Mouse (Mus musculus) midbrain, embryonic 16.5 days (tissue): ENCODE data around the gene Atf3. TPM values are rescaled to one million over a fixed set of nuclear protein-coding genes. Genes with fewer than 3 reads are reported as not detected.

Experiments used
- ATAC-seq: fragments of 200-750 bp; cut with Nextera tagmentation; 2 replicates; pipeline ENCODE4 v1.8.0; 2017; ENCODE audit warnings: moderate TSS enrichment
- H3K27ac ChIP-seq: fragments of 300-500 bp; sonication (generic); 2 replicates; pipeline ENCODE4 v1.5.1; 2014; ENCODE audit warnings: mild to moderate bottlenecking, low read length, mixed read lengths
- H3K27me3 ChIP-seq: fragments of 300-500 bp; sonication (generic); 2 replicates; pipeline ENCODE4 v1.6.1; 2014; ENCODE audit warnings: low read depth, low read length, mixed read lengths; ENCODE audit not compliant: control insufficient read depth, insufficient read depth
- H3K36me3 ChIP-seq: fragments of 300-500 bp; sonication (generic); 2 replicates; pipeline ENCODE4 v1.6.1; 2014; ENCODE audit warnings: mild to moderate bottlenecking, low read length, moderate library complexity, mixed read lengths; ENCODE audit not compliant: control insufficient read depth, insufficient read depth
- H3K4me1 ChIP-seq: fragments of 300-500 bp; sonication (generic); 2 replicates; pipeline ENCODE4 v1.6.1; 2014; ENCODE audit warnings: mild to moderate bottlenecking, low read length, mixed read lengths; ENCODE audit not compliant: control insufficient read depth, insufficient read depth
- H3K4me2 ChIP-seq: fragments of 300-500 bp; sonication (generic); 2 replicates; pipeline ENCODE4 v1.6.1; 2014; ENCODE audit warnings: mild to moderate bottlenecking, low read length, mixed read lengths
- H3K4me3 ChIP-seq: fragments of 300-500 bp; sonication (generic); 2 replicates; pipeline ENCODE4 v1.5.1; 2014; ENCODE audit warnings: low read depth, mild to moderate bottlenecking, low read length, moderate library complexity, mixed read lengths
- H3K9ac ChIP-seq: fragments of 300-500 bp; sonication (generic); 2 replicates; pipeline ENCODE4 v1.6.1; 2014; ENCODE audit warnings: low read depth, low read length, mixed read lengths
- H3K9me3 ChIP-seq: fragments of 300-500 bp; sonication (generic); replicated peaks from 2 replicates; pipeline ENCODE4 v1.6.1; 2014; ENCODE audit warnings: mild to moderate bottlenecking, low read length, mixed read lengths; ENCODE audit not compliant: control insufficient read depth, poor library complexity, severe bottlenecking
- WGBS: fragments of 180-500 bp; shearing (Covaris S2); extraction: QIAGEN DNeasy Blood & Tissue Kit; methylation state at CpG from one replicate; pipeline ENCODE4 v1.1.7; 2014; 5-methylcytosine and 5-hydroxymethylcytosine counted together
- polyA plus RNA-seq: library from polyadenylated mRNA; unstranded; fragments of >200 nt; fragmentation: Nextera tagmentation; extraction: Ambion mirVana; gene quantifications from 2 replicates; pipeline ENCODE4 v1.2.1, GENCODE M21; 2015

Atf3 gene
- 1.2 and 1.6 TPM in 2 replicates for polyA plus RNA-seq

DNA sequence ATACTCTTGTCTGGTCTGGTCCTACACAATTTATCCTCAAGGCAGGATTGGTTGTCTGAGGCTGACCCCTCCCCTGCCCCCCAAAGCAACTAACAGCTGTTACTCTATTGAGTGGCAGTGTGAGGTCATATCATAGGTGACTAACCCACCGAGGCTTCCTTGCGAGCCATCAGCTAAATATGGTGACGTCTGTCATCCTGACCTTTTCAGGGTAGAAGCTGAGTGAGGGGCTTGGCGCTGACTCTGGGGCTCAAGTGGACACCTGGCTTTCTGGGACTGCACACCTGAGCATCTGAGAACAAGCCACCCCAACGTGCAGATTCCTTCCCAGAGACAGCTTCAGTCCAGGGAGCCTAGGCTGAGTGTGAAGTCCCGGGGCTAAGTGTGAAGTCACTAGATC is at the start of gene Atf3:
TSS of gene Atf3 (minus strand) at position 101 of the 400 bp plus-strand sequence.
- no peaks in the 10 kb centered on the region for H3K27me3 ChIP-seq
- no peak within 1 kb of the TSS for H3K9ac ChIP-seq
- no peak within 1 kb of the TSS for H3K4me3 ChIP-seq
- H3K4me1 ChIP-seq: no peaks in the 10 kb centered on the region
- WGBS: 84% methylated on average over 6 of the region's 6 CpGs
- H3K36me3 ChIP-seq: no peaks in the 10 kb centered on the region
- H3K4me2 ChIP-seq: no peak within 1 kb of the TSS
- ATAC-seq: no peak
- no peaks in the 10 kb centered on the region for H3K9me3 ChIP-seq
- no peak within 1 kb of the TSS for H3K27ac ChIP-seq

DNA sequence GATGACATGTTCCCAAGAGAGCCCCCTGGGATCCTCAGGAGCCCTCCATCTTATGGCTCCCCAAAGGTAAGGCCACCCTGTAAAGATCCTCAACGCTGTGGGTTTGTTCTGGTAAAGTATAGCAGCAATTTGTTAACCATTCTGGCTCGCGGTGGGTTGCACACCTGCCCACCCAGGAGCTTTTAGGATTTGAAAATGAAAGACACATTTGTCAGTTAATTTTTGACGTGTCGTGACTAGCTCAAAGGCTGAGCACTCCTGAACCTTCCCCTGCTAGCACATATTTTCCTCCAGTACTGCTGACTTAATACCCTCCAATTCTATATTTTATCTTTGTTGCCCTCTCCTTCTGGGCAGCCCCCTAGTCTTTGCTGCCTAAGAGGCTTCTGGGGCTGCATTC is 49.3 kb upstream of the Atf3 start:
- no peaks in the 10 kb centered on the region for H3K9me3 ChIP-seq
- no peak overlapping the region for H3K4me2 ChIP-seq
- H3K9ac ChIP-seq: no peak overlapping the region
- H3K27ac ChIP-seq: no peak overlapping the region
- ATAC-seq: no peak
- no peak overlapping the region for H3K4me3 ChIP-seq
- H3K27me3 ChIP-seq: no peaks in the 10 kb centered on the region
- H3K4me1 ChIP-seq: no peaks in the 10 kb centered on the region
- no peaks in the 10 kb centered on the region for H3K36me3 ChIP-seq
- WGBS: 95% methylated on average over 5 of the region's 5 CpGs

DNA sequence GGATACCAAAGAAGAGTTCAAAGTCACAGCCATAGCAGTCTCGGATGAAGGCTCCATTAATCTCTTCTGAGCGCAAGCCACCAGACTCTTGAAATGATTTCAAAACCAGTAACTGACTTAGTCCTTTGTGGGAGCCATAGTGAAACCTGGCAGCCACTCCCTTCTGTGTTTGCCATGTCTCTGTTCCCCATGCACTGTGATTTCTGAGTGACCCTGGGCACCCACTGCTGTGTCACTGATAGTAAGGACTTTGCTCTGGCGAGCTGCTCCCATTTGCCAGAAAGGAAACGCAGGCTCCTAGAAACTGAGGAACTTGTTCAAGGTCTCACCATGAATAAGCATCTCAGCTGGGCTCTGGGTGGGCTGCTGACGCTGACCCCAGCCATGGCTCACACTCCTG is 45.6 kb upstream of the Atf3 start:
- no peak overlapping the region for H3K4me3 ChIP-seq
- H3K4me2 ChIP-seq: no peak overlapping the region
- no peak overlapping the region for H3K27ac ChIP-seq
- WGBS: 84% methylated on average over 5 of the region's 5 CpGs
- H3K36me3 ChIP-seq: no peaks in the 10 kb centered on the region
- H3K9ac ChIP-seq: no peak overlapping the region
- no peaks in the 10 kb centered on the region for H3K27me3 ChIP-seq
- ATAC-seq: no peak
- H3K9me3 ChIP-seq: no peaks in the 10 kb centered on the region
- H3K4me1 ChIP-seq: no peaks in the 10 kb centered on the region

DNA sequence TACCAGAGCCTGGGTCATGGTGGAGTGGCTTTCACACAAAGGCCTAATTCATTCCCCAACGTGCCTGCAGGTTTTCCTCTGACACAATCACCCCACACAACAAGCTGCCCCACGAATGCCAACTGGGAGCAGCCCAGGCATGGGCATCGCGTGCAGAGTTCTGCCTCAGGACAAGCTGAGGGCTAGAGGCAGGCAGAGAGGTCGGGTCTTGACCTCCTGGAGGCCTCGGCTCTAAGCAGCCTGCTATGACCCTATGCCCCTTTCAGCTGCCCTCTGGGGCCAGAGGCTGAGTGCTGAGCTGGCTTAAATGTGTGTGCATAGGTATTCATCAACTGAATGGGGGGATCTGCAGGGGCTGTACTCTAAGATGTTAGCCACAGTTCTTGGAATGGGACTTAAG is 44.0 kb upstream of the Atf3 start:
- H3K4me1 ChIP-seq: no peaks in the 10 kb centered on the region
- H3K9ac ChIP-seq: no peak overlapping the region
- H3K9me3 ChIP-seq: no peaks in the 10 kb centered on the region
- H3K36me3 ChIP-seq: no peaks in the 10 kb centered on the region
- H3K4me3 ChIP-seq: no peak overlapping the region
- no peak overlapping the region for H3K27ac ChIP-seq
- H3K27me3 ChIP-seq: no peaks in the 10 kb centered on the region
- WGBS: 18% methylated on average over 6 of the region's 6 CpGs
- no peak overlapping the region for H3K4me2 ChIP-seq
- ATAC-seq: no peak

DNA sequence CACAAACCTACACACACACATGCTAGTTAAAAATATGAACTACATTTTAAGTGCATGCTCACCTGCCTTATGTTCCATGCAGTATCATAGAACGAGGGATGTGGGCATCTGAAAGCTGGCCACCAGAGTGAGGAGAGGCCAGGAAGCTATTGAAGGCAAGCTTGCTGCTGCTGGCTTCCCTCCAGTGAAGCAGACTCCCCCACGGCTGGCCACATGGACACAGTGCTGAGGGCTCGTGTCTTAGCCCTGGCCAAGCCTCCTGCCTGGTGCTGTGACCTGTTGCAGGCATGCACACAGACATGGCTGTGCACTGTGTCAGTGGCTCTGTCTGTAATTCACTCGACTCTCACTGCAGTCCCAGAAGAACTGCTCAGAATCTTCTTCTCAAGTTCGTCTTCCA is 41.8 kb upstream of the Atf3 start:
- H3K9ac ChIP-seq: no peak overlapping the region
- H3K9me3 ChIP-seq: no peaks in the 10 kb centered on the region
- no peak overlapping the region for H3K4me2 ChIP-seq
- H3K36me3 ChIP-seq: no peaks in the 10 kb centered on the region
- H3K27me3 ChIP-seq: no peaks in the 10 kb centered on the region
- no peak for ATAC-seq
- 77% methylated on average over 5 of the region's 5 CpGs for WGBS
- H3K27ac ChIP-seq: no peak overlapping the region
- no peak overlapping the region for H3K4me3 ChIP-seq
- no peaks in the 10 kb centered on the region for H3K4me1 ChIP-seq

DNA sequence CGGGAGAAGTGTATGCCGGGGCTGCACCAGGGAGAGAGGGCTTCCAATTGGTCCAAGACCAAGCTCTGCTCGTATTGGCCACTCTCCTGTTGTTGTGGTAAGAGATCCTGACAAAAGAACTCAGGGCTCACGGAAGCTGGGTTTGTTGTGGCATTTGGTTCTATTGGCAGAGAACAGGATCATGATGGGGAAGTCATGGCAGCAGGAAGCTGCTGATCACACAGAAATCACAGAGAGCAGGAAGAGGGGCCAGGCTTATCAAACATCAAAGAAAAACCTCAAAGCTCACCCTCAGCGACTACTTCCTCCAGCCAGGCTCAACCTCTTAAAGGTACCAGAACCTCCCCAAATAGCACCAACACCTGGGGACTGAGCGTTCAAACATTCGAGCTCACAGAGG is 41.3 kb upstream of the Atf3 start:
- H3K4me3 ChIP-seq: no peak overlapping the region
- no peak overlapping the region for H3K4me2 ChIP-seq
- ATAC-seq: no peak
- no peak overlapping the region for H3K27ac ChIP-seq
- no peaks in the 10 kb centered on the region for H3K27me3 ChIP-seq
- H3K36me3 ChIP-seq: no peaks in the 10 kb centered on the region
- no peak overlapping the region for H3K9ac ChIP-seq
- no peaks in the 10 kb centered on the region for H3K4me1 ChIP-seq
- WGBS: 34% methylated on average over 7 of the region's 7 CpGs
- H3K9me3 ChIP-seq: no peaks in the 10 kb centered on the region

DNA sequence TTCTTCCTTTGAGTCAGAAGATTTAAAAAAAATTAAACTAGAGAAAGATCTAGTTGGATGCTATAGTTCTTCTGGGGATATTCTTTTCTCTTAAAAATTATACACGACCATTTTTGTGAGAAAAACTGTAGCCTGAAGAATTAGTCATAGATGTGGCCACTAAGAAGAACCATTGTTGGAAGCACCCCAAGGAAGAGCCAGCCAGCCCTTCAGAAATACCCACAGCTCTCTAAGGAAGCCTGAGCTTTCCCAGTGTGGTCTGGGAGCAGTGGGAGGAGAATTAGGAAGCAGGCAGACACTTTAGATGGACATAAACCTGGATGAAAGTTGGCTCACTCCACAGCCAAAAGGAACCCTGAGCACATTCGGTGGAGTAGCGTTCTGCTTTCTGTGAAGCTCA is 40.7 kb upstream of the Atf3 start:
- H3K4me1 ChIP-seq: no peaks in the 10 kb centered on the region
- no peak overlapping the region for H3K4me2 ChIP-seq
- H3K36me3 ChIP-seq: no peaks in the 10 kb centered on the region
- ATAC-seq: no peak
- H3K27me3 ChIP-seq: no peaks in the 10 kb centered on the region
- H3K27ac ChIP-seq: no peak overlapping the region
- no peak overlapping the region for H3K9ac ChIP-seq
- no peaks in the 10 kb centered on the region for H3K9me3 ChIP-seq
- 57% methylated on average over 3 of the region's 3 CpGs for WGBS
- H3K4me3 ChIP-seq: no peak overlapping the region

DNA sequence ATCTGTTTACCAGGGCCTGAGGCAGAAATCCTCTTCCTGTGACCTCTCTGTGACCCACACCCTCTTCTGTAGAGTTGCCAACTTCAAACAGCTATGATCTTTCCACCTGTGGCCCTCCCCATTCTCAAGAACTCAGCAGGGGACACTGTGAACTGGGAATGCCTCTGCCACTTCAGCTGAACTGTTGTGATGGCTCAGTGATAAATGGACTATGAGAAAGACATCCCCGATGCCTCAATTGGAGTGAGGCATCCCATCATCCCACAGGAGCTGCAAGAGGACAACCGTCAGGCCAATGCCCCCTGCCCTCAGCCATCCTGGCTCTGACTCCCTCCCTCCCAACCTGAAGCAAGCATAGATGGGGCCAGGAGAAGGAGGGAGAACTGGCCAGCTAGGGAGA is 40.1 kb upstream of the Atf3 start:
- no peak overlapping the region for H3K9ac ChIP-seq
- H3K4me3 ChIP-seq: no peak overlapping the region
- H3K4me1 ChIP-seq: no peaks in the 10 kb centered on the region
- H3K4me2 ChIP-seq: no peak overlapping the region
- 65% methylated on average over 2 of the region's 2 CpGs for WGBS
- H3K9me3 ChIP-seq: no peaks in the 10 kb centered on the region
- no peak overlapping the region for H3K27ac ChIP-seq
- H3K36me3 ChIP-seq: no peaks in the 10 kb centered on the region
- ATAC-seq: no peak
- H3K27me3 ChIP-seq: no peaks in the 10 kb centered on the region

DNA sequence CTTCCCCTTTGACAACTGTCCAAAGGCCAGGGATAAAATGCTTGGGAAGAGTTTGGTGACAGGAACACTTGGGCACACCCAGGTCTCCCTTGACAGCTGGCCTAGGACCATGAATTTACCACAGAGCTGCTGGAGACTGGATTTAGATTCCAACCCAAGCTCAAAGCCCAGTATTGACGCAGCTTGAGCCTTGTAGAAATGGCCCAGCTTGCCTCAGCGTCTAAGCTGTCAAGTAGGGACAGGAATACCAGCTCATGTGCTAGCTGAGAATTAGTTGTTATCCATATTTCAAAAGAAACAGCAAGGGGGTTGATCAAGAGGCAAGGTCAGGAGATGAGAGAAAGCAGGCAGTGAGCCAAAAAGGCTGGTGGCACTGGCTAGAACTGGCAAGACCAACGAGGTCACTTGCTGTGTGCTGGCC is 39.5 kb upstream of the Atf3 start:
- Histone ChIP-seq H3K9me3 (no peaks in the 10 kb centered on the region), H3K4me3 (no peak overlapping the region), H3K27ac (no peak overlapping the region), H3K4me1 (no peaks in the 10 kb centered on the region), H3K9ac (no peak overlapping the region), H3K36me3 (no peaks in the 10 kb centered on the region), H3K27me3 (no peaks in the 10 kb centered on the region), H3K4me2 (no peak overlapping the region)
- ATAC-seq: no peak
- 72% methylated on average over 3 of the region's 3 CpGs for WGBS
